In the genomic region with DNA sequence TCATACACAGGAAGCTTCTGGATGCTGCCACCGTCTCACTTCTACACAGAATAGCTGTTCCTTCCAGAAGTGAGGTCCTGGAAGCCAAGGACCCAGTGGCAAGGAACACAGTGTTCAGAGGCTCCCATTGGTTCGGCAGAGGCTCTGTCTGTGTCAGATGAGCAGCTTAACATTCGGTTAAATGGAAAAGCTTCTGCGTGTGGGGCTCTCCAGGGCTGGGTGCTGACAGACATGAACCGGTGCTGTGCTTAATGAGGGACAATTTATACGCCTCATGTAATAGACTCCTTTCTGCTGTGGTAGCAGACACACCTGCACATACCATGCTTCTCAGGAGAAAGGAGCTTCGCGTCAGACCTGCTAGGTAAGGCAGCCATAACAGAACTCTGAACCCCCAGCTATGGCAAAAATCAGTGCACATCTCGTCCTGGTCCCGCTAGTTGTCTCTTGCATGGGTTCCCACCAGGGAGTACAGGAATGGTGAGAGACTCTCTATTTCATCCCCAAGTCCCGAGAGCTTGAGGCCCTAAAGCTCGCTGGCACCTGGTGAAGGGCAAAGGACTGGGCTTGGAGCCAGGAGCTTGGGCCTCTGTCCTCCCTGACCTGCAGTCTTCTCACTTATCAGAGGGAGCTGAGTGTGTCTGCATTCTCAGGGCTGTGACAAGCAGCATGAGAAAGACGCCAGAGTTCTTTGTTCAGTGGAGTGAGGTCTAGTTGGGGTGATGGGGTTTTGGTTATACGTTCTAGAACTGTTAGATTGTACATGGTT, we compare ENCODE assay signal across 20 mouse cellular contexts.
DNase-seq lines count a peak whose midpoint lies in the region; ATAC-seq and TF ChIP-seq lines count a peak whose summit lies in the region.
"Had no signal": no experiment of that assay in that cellular context is flagged by ENCODE, and none has a peak within 500 bp of the region (broad histone marks: within the 10 kb centered on the region; RNA-seq: fewer than 3 reads in every experiment).

No protein-coding gene starts in this region.

- no peaks in the 10 kb centered on the region for H3K9me3 ChIP-seq in heart, embryonic 13.5 days
- H3K9me3 ChIP-seq: embryonic facial prominence, embryonic 10.5 days; midbrain, embryonic 12.5 days had no signal

- H3K4me2 ChIP-seq in heart, embryonic 13.5 days: peak overlapping the region; percentile 16; the same call in 1 of the 2 replicates
- H3K4me2 ChIP-seq: hindbrain, embryonic 14.5 days; midbrain, embryonic 12.5 days had no signal

- no peak overlapping the region for H3K9ac ChIP-seq in heart, embryonic 13.5 days
- H3K9ac ChIP-seq: hindbrain, embryonic 14.5 days; midbrain, embryonic 12.5 days had no signal

- H3K27me3 ChIP-seq in heart, embryonic 13.5 days (replicated peaks): no peaks in the 10 kb centered on the region
- H3K27me3 ChIP-seq in testis, adult 2 months (ENCODE audit: control insufficient read depth, insufficient read depth, low read length): no peaks in the 10 kb centered on the region
- H3K27me3 ChIP-seq: midbrain, embryonic 12.5 days had no signal

- ATAC-seq in heart, embryonic 13.5 days (ENCODE audit: extremely low read depth, insufficient number of reproducible peaks, low FRiP score, low TSS enrichment): peak; percentile 49; the same call in 1 of the 2 replicates
- no peak for ATAC-seq in monocyte, adult 5-6 weeks (replicated peaks; ENCODE audit: insufficient number of reproducible peaks, low FRiP score, low TSS enrichment, poor library complexity, severe bottlenecking)

- intact Hi-C loops in heart, postnatal 25 days (cut with DNase I): no loop called here

- H3K36me3 ChIP-seq in heart, embryonic 13.5 days: no peaks in the 10 kb centered on the region
- H3K36me3 ChIP-seq in testis, adult 2 months (ENCODE audit: control insufficient read depth, insufficient read depth, low read length): no peaks in the 10 kb centered on the region
- H3K36me3 ChIP-seq: embryonic facial prominence, embryonic 10.5 days; G1E; midbrain, embryonic 12.5 days had no signal

- WGBS in heart, embryonic 13.5 days: 33% methylated on average over 14 of the region's 14 CpGs

- peak; percentile 29 to 39 for DNase-seq in heart, adult 18-20 months
- DNase-seq in heart, postnatal 25 days (ENCODE audit: low spot score): no peak
- peak; percentile 64 for DNase-seq in adrenal gland, postnatal 14 days
- no peak for DNase-seq in urinary bladder, postnatal 10 days (ENCODE audit: low spot score)
- DNase-seq: gastrocnemius, postnatal 14 days; kidney, adult 11 months; liver; lung, adult 18-20 months; lung, postnatal 4 days; right cerebral cortex, postnatal 14 days; thymus, adult 2 months had no signal

- no peak overlapping the region for H3K4me3 ChIP-seq in heart, embryonic 13.5 days
- no peak overlapping the region for H3K4me3 ChIP-seq in testis, adult 2 months (ENCODE audit: control insufficient read depth, low read depth, low read length)
- H3K4me3 ChIP-seq: embryonic facial prominence, embryonic 10.5 days; erythroblast, embryonic 14.5 days; midbrain, embryonic 12.5 days; myocyte had no signal

- peaks cover 41% of the 10 kb centered on the region for H3K4me1 ChIP-seq in heart, embryonic 13.5 days
- H3K4me1 ChIP-seq in testis, adult 2 months (ENCODE audit: control insufficient read depth, insufficient read depth, low read length): no peaks in the 10 kb centered on the region
- H3K4me1 ChIP-seq: midbrain, embryonic 12.5 days had no signal

- peak overlapping the region; percentile 79 for H3K27ac ChIP-seq in heart, embryonic 13.5 days (replicated peaks)
- H3K27ac ChIP-seq in testis, adult 2 months (ENCODE audit: control insufficient read depth, insufficient read depth, low read depth, low read length): peak overlapping the region; percentile 63
- H3K27ac ChIP-seq: embryonic facial prominence, embryonic 10.5 days; hindbrain, embryonic 14.5 days; midbrain, embryonic 12.5 days had no signal

- no peak for TF ChIP-seq CTCF in testis, adult 2 months (IDR thresholded peaks at IDR 0.05; ENCODE audit: control insufficient read depth, insufficient read depth, insufficient replicate concordance, low read depth, low read length)

- no peak for TF ChIP-seq POLR2A in testis, adult 2 months (IDR thresholded peaks at IDR 0.05; ENCODE audit: control insufficient read depth, low read depth, low read length)

Comparison
In these comparisons a context has a peak if more than half of its experiments do, and no peak if none do; other contexts are left out.
1. DNase-seq: peak in heart, adult 18-20 months (2 of 2) and adrenal gland, postnatal 14 days (single experiment); none in heart, postnatal 25 days (single experiment) and urinary bladder, postnatal 10 days (single experiment).